Comparison of ENCODE assay signal across 9 mouse cellular contexts in the genomic region with DNA sequence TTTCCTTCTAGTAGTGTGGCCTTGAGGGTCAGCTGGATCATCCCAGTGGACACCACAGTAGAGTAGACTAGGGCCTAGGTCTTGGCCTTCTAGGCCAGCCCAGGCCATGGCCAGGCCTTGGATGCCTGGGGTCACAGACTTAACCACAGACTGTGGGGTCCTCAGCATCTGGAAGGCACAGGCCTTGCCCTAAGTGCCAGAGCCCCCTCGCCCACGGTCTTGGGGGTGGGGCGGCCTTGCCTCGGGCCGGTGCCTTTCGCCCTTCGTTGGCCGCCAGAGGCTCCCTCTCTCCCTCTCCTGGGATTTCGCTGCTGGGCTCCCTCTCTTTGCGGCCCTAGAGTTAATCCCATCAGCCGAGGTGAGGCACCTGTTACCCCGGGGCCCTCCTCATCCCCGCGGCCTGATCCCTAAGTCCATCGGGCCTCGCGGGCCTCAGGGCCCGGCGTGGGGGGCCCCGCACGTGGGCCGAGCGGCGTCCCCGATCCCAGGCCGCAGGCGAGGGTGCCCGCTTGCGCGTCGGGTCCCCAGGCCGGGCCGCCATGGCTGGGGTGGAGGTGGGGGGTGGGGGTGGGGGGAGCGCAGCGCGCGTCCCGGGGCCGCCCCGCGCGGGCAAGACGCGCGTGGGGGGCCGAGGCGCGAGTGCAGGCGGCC. TPM values are rescaled to one million over a fixed set of nuclear protein-coding genes. Genes with fewer than 3 reads are reported as not detected.
DNase-seq lines count a peak whose midpoint lies in the region; ATAC-seq and TF ChIP-seq lines count a peak whose summit lies in the region.
"Had no signal": no experiment of that assay in that cellular context is flagged by ENCODE, and none has a peak within 500 bp of the region (broad histone marks: within the 10 kb centered on the region; RNA-seq: fewer than 3 reads in every experiment).

TSS of gene Ppp1r9a (plus strand) at position 244 of the 651 bp plus-strand sequence.

- peaks cover 2% of the 10 kb centered on the region; the same call in 1 of the 2 replicates for H3K27me3 ChIP-seq in thymus, adult 2 months (ENCODE audit: control insufficient read depth, insufficient read depth, low read length)
- H3K27me3 ChIP-seq in heart, adult 2 months (ENCODE audit: control insufficient read depth, insufficient read depth, low read length) = no peaks in the 10 kb centered on the region
- no peaks in the 10 kb centered on the region for H3K27me3 ChIP-seq in limb, embryonic 12.5 days
- no peaks in the 10 kb centered on the region for H3K27me3 ChIP-seq in midbrain, embryonic 10.5 days (ENCODE audit: low read depth, poor library complexity, severe bottlenecking)
- H3K27me3 ChIP-seq in stomach, postnatal 0 days (ENCODE audit: control insufficient read depth, insufficient read depth, low read length) = no peaks in the 10 kb centered on the region

- peak within 1 kb of the TSS; percentile 25 for H3K4me3 ChIP-seq in thymus, adult 2 months (ENCODE audit: control insufficient read depth, insufficient read depth, low read length)
- H3K4me3 ChIP-seq in heart, adult 2 months = peak within 1 kb of the TSS; percentile 72
- H3K4me3 ChIP-seq in limb, embryonic 12.5 days (replicated peaks) = peak within 1 kb of the TSS; percentile 68
- H3K4me3 ChIP-seq in midbrain, embryonic 10.5 days = peak within 1 kb of the TSS; percentile 76
- H3K4me3 ChIP-seq in stomach, postnatal 0 days (ENCODE audit: low read depth, low read length) = peak within 1 kb of the TSS; percentile 75

- 8% methylated on average over 33 of the region's 49 CpGs for WGBS in thymus, adult 2 months
- 2% methylated on average over 41 of the region's 49 CpGs for WGBS in heart, adult 2 months
- under 1% methylated on average over 36 of the region's 49 CpGs for WGBS in limb, embryonic 12.5 days
- under 1% methylated on average over 49 of the region's 49 CpGs for WGBS in midbrain, embryonic 10.5 days
- 3% methylated on average over 23 of the region's 49 CpGs for WGBS in stomach, postnatal 0 days

- peak within 1 kb of the TSS; percentile 77 for H3K9ac ChIP-seq in heart, adult 2 months (ENCODE audit: low read depth, low read length)
- peak within 1 kb of the TSS; percentile 96 for H3K9ac ChIP-seq in limb, embryonic 12.5 days (replicated peaks)
- H3K9ac ChIP-seq in stomach, postnatal 0 days (ENCODE audit: low read length) = peak within 1 kb of the TSS; percentile 86

- no peaks in the 10 kb centered on the region for H3K9me3 ChIP-seq in limb, embryonic 12.5 days
- H3K9me3 ChIP-seq in midbrain, embryonic 10.5 days (replicated peaks) = no peaks in the 10 kb centered on the region
- H3K9me3 ChIP-seq in stomach, postnatal 0 days (ENCODE audit: control insufficient read depth, low read length) = no peaks in the 10 kb centered on the region
- H3K9me3 ChIP-seq: G1E had no signal

- no peak within 1 kb of the TSS for H3K27ac ChIP-seq in thymus, adult 2 months (ENCODE audit: control insufficient read depth, insufficient read depth, low read length)
- peak within 1 kb of the TSS; percentile 71 for H3K27ac ChIP-seq in heart, adult 2 months
- H3K27ac ChIP-seq in limb, embryonic 12.5 days = peak within 1 kb of the TSS; percentile 95
- peak within 1 kb of the TSS; percentile 99 for H3K27ac ChIP-seq in midbrain, embryonic 10.5 days (replicated peaks)
- H3K27ac ChIP-seq in stomach, postnatal 0 days (replicated peaks) = peak within 1 kb of the TSS; percentile 50

- H3K4me1 ChIP-seq in thymus, adult 2 months (replicated peaks; ENCODE audit: control insufficient read depth, insufficient read depth, low read length) = no peaks in the 10 kb centered on the region
- no peaks in the 10 kb centered on the region for H3K4me1 ChIP-seq in heart, adult 2 months (ENCODE audit: control insufficient read depth, insufficient read depth, low read length)
- peaks cover 11% of the 10 kb centered on the region; the same call in 1 of the 2 replicates for H3K4me1 ChIP-seq in limb, embryonic 12.5 days (replicated peaks)
- H3K4me1 ChIP-seq in midbrain, embryonic 10.5 days = peaks cover 43% of the 10 kb centered on the region
- H3K4me1 ChIP-seq in stomach, postnatal 0 days (replicated peaks; ENCODE audit: control insufficient read depth, insufficient read depth) = no peaks in the 10 kb centered on the region

- TF ChIP-seq POLR2A in thymus, adult 2 months (IDR thresholded peaks at IDR 0.05; ENCODE audit: control insufficient read depth, extremely low read depth, insufficient read depth, low read length, poor library complexity) = no peak
- no peak for TF ChIP-seq POLR2A in heart, adult 2 months (IDR thresholded peaks at IDR 0.05; ENCODE audit: insufficient read depth, low read depth, low read length)

- peak; percentile 54 for ATAC-seq in limb, embryonic 12.5 days (ENCODE audit: insufficient number of reproducible peaks, insufficient read depth, low FRiP score, low TSS enrichment, low read depth)
- peak; percentile 83 for ATAC-seq in stomach, postnatal 0 days (ENCODE audit: low FRiP score, low TSS enrichment)

- H3K4me2 ChIP-seq in limb, embryonic 12.5 days = peak within 1 kb of the TSS; percentile 77
- H3K4me2 ChIP-seq in stomach, postnatal 0 days (replicated peaks; ENCODE audit: low read depth) = peak within 1 kb of the TSS; percentile 68

- no peaks in the 10 kb centered on the region for H3K79me2 ChIP-seq in heart, adult 2 months (replicated peaks; ENCODE audit: control insufficient read depth, insufficient read depth, low read length)

- intact Hi-C loops in heart, adult 2 months (cut with DNase I) = loop anchor here (5.0 kb wide), 2 partner anchors 210 to 485 kb away; no protein-coding TSS in a partner anchor

- TF ChIP-seq EP300 in heart, adult 2 months (IDR thresholded peaks at IDR 0.05; ENCODE audit: insufficient read depth, low read depth, low read length) = no peak
- TF ChIP-seq EP300 in stomach, postnatal 0 days (optimal IDR thresholded peaks at IDR 0.05) = no peak

- TF ChIP-seq CTCF in thymus, adult 2 months (IDR thresholded peaks at IDR 0.05; ENCODE audit: borderline replicate concordance, control insufficient read depth, extremely low read depth, insufficient read depth, low read length, poor library complexity) = no peak
- peak; percentile 57 for TF ChIP-seq CTCF in heart, adult 2 months (IDR thresholded peaks at IDR 0.05)
- TF ChIP-seq CTCF in stomach, postnatal 0 days (IDR thresholded peaks at IDR 0.05; ENCODE audit: low read depth) = peak; percentile 67

- H3K36me3 ChIP-seq in thymus, adult 2 months (ENCODE audit: control insufficient read depth, insufficient read depth, low read length) = no peaks in the 10 kb centered on the region
- no peaks in the 10 kb centered on the region for H3K36me3 ChIP-seq in heart, adult 2 months (ENCODE audit: control insufficient read depth, insufficient read depth, low read length)
- H3K36me3 ChIP-seq in limb, embryonic 12.5 days = 0 out of 2 replicates have a peak, but pooled peaks cover 6% of the 10 kb centered on the region
- H3K36me3 ChIP-seq in midbrain, embryonic 10.5 days = peaks cover 17% of the 10 kb centered on the region
- H3K36me3 ChIP-seq in stomach, postnatal 0 days (ENCODE audit: control insufficient read depth, insufficient read depth, low read length) = no peaks in the 10 kb centered on the region
- H3K36me3 ChIP-seq: G1E had no signal

- DNase-seq in thymus, adult 2 months = no peak
- no peak for DNase-seq in thymus, adult 18-20 months
- peak; percentile 32 for DNase-seq in embryo, embryonic 11.5 days (ENCODE audit: low read depth, low spot score)
- peak; percentile 61 to 68 for DNase-seq in heart, adult 2 months
- peak; percentile 68 for DNase-seq in kidney, adult 18-20 months
- DNase-seq in midbrain, embryonic 10.5 days (ENCODE audit: low spot score) = peak; percentile 82
- peak; percentile 75 for DNase-seq in stomach, postnatal 0 days (ENCODE audit: low spot score)

RNA-seq across cellular contexts. Expression of gene Ppp1r9a, which starts in this region (rescaled TPM):
- 0.55 and 0.92 TPM in 2 replicates for polyA plus RNA-seq in thymus, adult 2 months (2012; rRNA removed)
- 10 to 100 TPM; 10.9 to 11.8 TPM for total RNA-seq in heart, adult 2 months (2021)
- polyA plus RNA-seq in heart, adult 2 months (2012; rRNA removed) = 4.6 and 7.9 TPM in 2 replicates
- 27.0 and 27.8 TPM in 2 replicates for polyA plus RNA-seq in limb, embryonic 12.5 days (2016; fragmentation: Nextera tagmentation; extraction: Ambion mirVana)
- 17.6 and 18.7 TPM in 2 replicates for polyA plus RNA-seq in midbrain, embryonic 10.5 days (2016; fragmentation: Nextera tagmentation; extraction: Ambion mirVana)
- polyA plus RNA-seq in stomach, postnatal 0 days (2015; fragmentation: Nextera tagmentation; extraction: Ambion mirVana) = 3.1 and 3.5 TPM in 2 replicates

Comparison
In these comparisons a context has a peak if more than half of its experiments do, and no peak if none do; other contexts are left out.
1. DNase-seq: peak in embryo, embryonic 11.5 days (single experiment), heart, adult 2 months (2 of 2), kidney, adult 18-20 months (single experiment), midbrain, embryonic 10.5 days (single experiment) and stomach, postnatal 0 days (single experiment); none in thymus, adult 2 months (single experiment) and thymus, adult 18-20 months (0 of 2).
2. H3K4me3 ChIP-seq: peak in every context shown above with its lines; median percentile 76 in midbrain, embryonic 10.5 days; 75 in stomach, postnatal 0 days; 72 in heart, adult 2 months; 68 in limb, embryonic 12.5 days; 25 in thymus, adult 2 months.
3. Peak in every context shown above with its lines, with median percentiles within 50 percentile points of each other: H3K9ac ChIP-seq.